Mouse (Mus musculus): ENCODE data around the gene Lcp2.

- TF ChIP-seq CTCF (IDR thresholded peaks at IDR 0.05; ENCODE audit: borderline replicate concordance, insufficient read depth, low read depth, low read length) (no peak), POLR2A (IDR thresholded peaks at IDR 0.05; ENCODE audit: borderline replicate concordance, insufficient read depth, low read length) (no peak)
Observed at GRCm38 (mm10) chr11:34042808-34043207, 3.9 kb upstream of the Lcp2 start.

Data from cerebellum, adult 2 months (tissue).